ENCODE assay signal across 8 mouse cellular contexts in the genomic region with DNA sequence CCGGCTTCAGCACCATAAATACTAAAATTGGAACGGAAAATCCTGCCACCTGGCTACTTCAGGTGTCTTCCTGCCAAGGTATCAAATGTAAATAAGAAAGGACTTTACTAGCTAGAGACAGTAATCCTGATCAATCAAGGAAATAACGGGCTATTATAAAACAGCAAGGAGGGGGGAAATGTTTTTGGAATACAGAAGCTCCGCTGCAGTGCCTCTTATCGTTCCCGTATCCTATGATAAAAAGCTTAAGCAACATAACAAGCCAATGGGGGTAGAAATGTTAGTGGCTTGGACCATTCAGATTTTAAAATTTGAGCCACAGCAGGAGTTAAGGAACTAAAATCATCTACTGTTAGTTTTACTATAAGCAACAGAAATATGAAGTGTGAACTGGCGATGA. TPM values are rescaled to one million over a fixed set of nuclear protein-coding genes. Genes with fewer than 3 reads are reported as not detected.
A peak's percentile ranks its signal among the peaks of the same experiment; 100 is the strongest.
DNase-seq lines count a peak whose midpoint lies in the region; ATAC-seq and TF ChIP-seq lines count a peak whose summit lies in the region.

No protein-coding gene starts in this region.

- no peak overlapping the region for H3K27ac ChIP-seq in heart, embryonic 13.5 days (replicated peaks)
- peak overlapping the region; percentile 38 for H3K27ac ChIP-seq in MEL (ENCODE audit: control insufficient read depth, low read depth, low read length)
- no peak overlapping the region for H3K27ac ChIP-seq in hindbrain, embryonic 14.5 days
- H3K27ac ChIP-seq in midbrain, embryonic 10.5 days (replicated peaks) = peak overlapping the region; percentile 95

- no peak for TF ChIP-seq RAD21 in MEL (IDR thresholded peaks at IDR 0.05; ENCODE audit: low read depth, low read length)

- no peaks in the 10 kb centered on the region for H3K27me3 ChIP-seq in heart, embryonic 13.5 days (replicated peaks)
- H3K27me3 ChIP-seq in MEL (ENCODE audit: control insufficient read depth in 1 of 2, insufficient read depth in 2 of 2, low read length in 2 of 2) = no peaks in the 10 kb centered on the region
- no peaks in the 10 kb centered on the region for H3K27me3 ChIP-seq in hindbrain, embryonic 14.5 days (ENCODE audit: control insufficient read depth, insufficient read depth, low read length)
- no peaks in the 10 kb centered on the region for H3K27me3 ChIP-seq in midbrain, embryonic 10.5 days (ENCODE audit: low read depth, poor library complexity, severe bottlenecking)

- no peak for TF ChIP-seq POLR2A in MEL (IDR thresholded peaks at IDR 0.05; ENCODE audit: control insufficient read depth in 1 of 2, insufficient read depth in 1 of 2, low read depth in 1 of 2, low read length in 2 of 2, poor library complexity in 1 of 2)

- TF ChIP-seq CTCF in MEL (IDR thresholded peaks at IDR 0.05 in 2 of 3, conservative IDR thresholded peaks at IDR 0.05 in 1 of 3; ENCODE audit: control insufficient read depth in 1 of 3, insufficient read depth in 1 of 3, low read depth in 2 of 3, low read length in 3 of 3, poor library complexity in 1 of 3, severe bottlenecking in 1 of 3) = no peak

- H3K4me2 ChIP-seq in heart, embryonic 13.5 days = peak overlapping the region; percentile 84
- peak overlapping the region; percentile 89 for H3K4me2 ChIP-seq in hindbrain, embryonic 14.5 days (replicated peaks)

- peak overlapping the region; percentile 88 for H3K4me3 ChIP-seq in heart, embryonic 13.5 days
- peak overlapping the region; percentile 44 to 57 for H3K4me3 ChIP-seq in MEL (ENCODE audit: control insufficient read depth in 1 of 2, insufficient read depth in 1 of 2, low read depth in 2 of 2, low read length in 2 of 2)
- H3K4me3 ChIP-seq in hindbrain, embryonic 14.5 days (replicated peaks; ENCODE audit: low read length) = peak overlapping the region; percentile 96; the same call in 1 of the 2 replicates
- peak overlapping the region; percentile 80 for H3K4me3 ChIP-seq in midbrain, embryonic 10.5 days

- peaks cover 22% of the 10 kb centered on the region for H3K4me1 ChIP-seq in heart, embryonic 13.5 days
- H3K4me1 ChIP-seq in MEL (ENCODE audit: control insufficient read depth in 1 of 2, insufficient read depth in 2 of 2, low read length in 2 of 2) = peaks cover 0 to 11% of the 10 kb centered on the region in 2 experiments; a peak in 2 of 4 replicates
- peaks cover 23% of the 10 kb centered on the region for H3K4me1 ChIP-seq in hindbrain, embryonic 14.5 days (replicated peaks; ENCODE audit: control insufficient read depth, insufficient read depth, low read length)
- peaks cover 29% of the 10 kb centered on the region for H3K4me1 ChIP-seq in midbrain, embryonic 10.5 days

- no peak for DNase-seq in heart, adult 8-10 months (ENCODE audit: low spot score)
- peak; percentile 53 for DNase-seq in MEL (ENCODE audit: low read depth, low spot score)
- no peak for DNase-seq in hindbrain, embryonic 14.5 days (ENCODE audit: low spot score)
- DNase-seq in midbrain, embryonic 10.5 days (ENCODE audit: low spot score) = no peak
- no peak for DNase-seq in cerebellum, postnatal 14 days
- no peak for DNase-seq in urinary bladder, postnatal 4 days (ENCODE audit: low spot score in 2 of 2)
- no peak for DNase-seq in adrenal gland, adult 2 months

- H3K79me2 ChIP-seq in MEL (ENCODE audit: control insufficient read depth, insufficient read depth, low read length, poor library complexity) = peaks cover 26% of the 10 kb centered on the region

- no peak for ATAC-seq in heart, embryonic 13.5 days (ENCODE audit: extremely low read depth, insufficient number of reproducible peaks, low FRiP score, low TSS enrichment)
- ATAC-seq in hindbrain, embryonic 14.5 days (ENCODE audit: low FRiP score) = no peak

- 0 out of 4 replicates have a peak, but pooled peaks of 1 of the 2 experiments have one; percentile 40 for TF ChIP-seq EP300 in MEL (IDR thresholded peaks at IDR 0.05; ENCODE audit: low read depth in 1 of 2, low read length in 2 of 2)

- peaks cover 5% of the 10 kb centered on the region for H3K36me3 ChIP-seq in heart, embryonic 13.5 days
- peaks cover 0 to 9% of the 10 kb centered on the region in 2 experiments; a peak in 2 of 4 replicates for H3K36me3 ChIP-seq in MEL (ENCODE audit: control insufficient read depth in 1 of 2, insufficient read depth in 2 of 2, low read length in 2 of 2)
- H3K36me3 ChIP-seq in hindbrain, embryonic 14.5 days (replicated peaks; ENCODE audit: control insufficient read depth, insufficient read depth) = no peaks in the 10 kb centered on the region
- peaks cover 7% of the 10 kb centered on the region; the same call in 1 of the 2 replicates for H3K36me3 ChIP-seq in midbrain, embryonic 10.5 days

- H3K9me3 ChIP-seq in heart, embryonic 13.5 days = no peaks in the 10 kb centered on the region
- H3K9me3 ChIP-seq in MEL (replicated peaks; ENCODE audit: insufficient read depth, low read length) = no peaks in the 10 kb centered on the region
- H3K9me3 ChIP-seq in hindbrain, embryonic 14.5 days (ENCODE audit: control insufficient read depth, low read length) = no peaks in the 10 kb centered on the region
- no peaks in the 10 kb centered on the region for H3K9me3 ChIP-seq in midbrain, embryonic 10.5 days (replicated peaks)

- WGBS in heart, embryonic 13.5 days = 47% methylated on average over 7 of the region's 7 CpGs
- WGBS in hindbrain, embryonic 14.5 days = 65% methylated on average over 7 of the region's 7 CpGs
- WGBS in midbrain, embryonic 10.5 days = 65% methylated on average over 7 of the region's 7 CpGs

- H3K9ac ChIP-seq in heart, embryonic 13.5 days = peak overlapping the region; percentile 56; the same call in 1 of the 2 replicates
- H3K9ac ChIP-seq in MEL (ENCODE audit: control insufficient read depth, low read depth, low read length, poor library complexity, severe bottlenecking) = peak overlapping the region; percentile 63
- no peak overlapping the region for H3K9ac ChIP-seq in hindbrain, embryonic 14.5 days

TF ChIP-seq in MEL, 35 proteins besides CTCF, POLR2A, EP300 and RAD21:
- TF ChIP-seq MAZ (IDR thresholded peaks at IDR 0.05; ENCODE audit: low read depth, low read length) = peak; percentile 31; the same call in 1 of the 2 replicates
- TF ChIP-seq GATA1 (IDR thresholded peaks at IDR 0.05; ENCODE audit: low read depth, low read length) = peak; percentile 75
- no peak for TF ChIP-seq TBP (IDR thresholded peaks at IDR 0.05; ENCODE audit: low read depth, low read length)
- peak; percentile 20; the same call in 1 of the 2 replicates for TF ChIP-seq ETS1 (IDR thresholded peaks at IDR 0.05; ENCODE audit: low read depth, low read length)

RNA-seq across cellular contexts. Expression of a gene that starts 0.9 kb away (rescaled TPM):
- 242 and 272 TPM in 2 replicates for polyA plus RNA-seq in heart, embryonic 13.5 days (2015; fragmentation: Nextera tagmentation; extraction: Ambion mirVana)
- total RNA-seq in heart, adult 8-10 months (2022) = 10 to 100 TPM; 42.7 to 52.9 (median 47.6) TPM
- 185 and 196 TPM in 2 replicates for total RNA-seq in MEL (2012; rRNA removed)
- 100 to 1,000 TPM in 1 of 2 experiments, not detected in 1; 199 TPM for polyA plus RNA-seq in MEL (2012; ENCODE audit: insufficient read depth in 1 of 2, insufficient read length in 2 of 2, low read depth in 1 of 2, low replicate concordance in 2 of 2, missing spikeins in 1 of 2)
- 221 and 231 TPM in 2 replicates for polyA plus RNA-seq in hindbrain, embryonic 14.5 days (2014; fragmentation: Nextera tagmentation; extraction: Ambion mirVana)
- polyA plus RNA-seq in midbrain, embryonic 10.5 days (2016; fragmentation: Nextera tagmentation; extraction: Ambion mirVana) = 327 and 345 TPM in 2 replicates
- 100 to 1,000 TPM in 1 of 2 experiments, 10 to 100 TPM in 1; 85.9 to 121 TPM for total RNA-seq in adrenal gland, adult 2 months (2021)
- polyA plus RNA-seq in adrenal gland, adult 2 months (2012; rRNA removed) = 12.9 and 13.3 TPM in 2 replicates

RNA-seq across cellular contexts. Expression of a gene that starts 20.1 kb away (rescaled TPM):
- 585 and 628 TPM in 2 replicates for polyA plus RNA-seq in heart, embryonic 13.5 days (2015; fragmentation: Nextera tagmentation; extraction: Ambion mirVana)
- total RNA-seq in heart, adult 8-10 months (2022) = 100 to 1,000 TPM; 346 to 409 (median 368) TPM
- 1,619 and 1,639 TPM in 2 replicates for total RNA-seq in MEL (2012; rRNA removed)
- 100 to 1,000 TPM; 451 to 895 TPM for polyA plus RNA-seq in MEL (2012; ENCODE audit: insufficient read depth in 1 of 2, insufficient read length in 2 of 2, low read depth in 1 of 2, low replicate concordance in 2 of 2, missing spikeins in 1 of 2)
- polyA plus RNA-seq in hindbrain, embryonic 14.5 days (2014; fragmentation: Nextera tagmentation; extraction: Ambion mirVana) = 544 and 662 TPM in 2 replicates
- 751 and 868 TPM in 2 replicates for polyA plus RNA-seq in midbrain, embryonic 10.5 days (2016; fragmentation: Nextera tagmentation; extraction: Ambion mirVana)
- 100 to 1,000 TPM; 621 to 725 TPM for total RNA-seq in adrenal gland, adult 2 months (2021)
- polyA plus RNA-seq in adrenal gland, adult 2 months (2012; rRNA removed) = 235 and 259 TPM in 2 replicates

Comparison
In these comparisons a context has a peak if more than half of its experiments do, and no peak if none do; other contexts are left out.
1. H3K27ac ChIP-seq: peak in MEL (single experiment) and midbrain, embryonic 10.5 days (single experiment); none in heart, embryonic 13.5 days (single experiment) and hindbrain, embryonic 14.5 days (single experiment).
2. Peak in every context shown above with its lines, with median percentiles within 50 percentile points of each other: H3K4me3 ChIP-seq.